Mouse (Mus musculus) bone marrow macrophage, adult 2 months (primary cell): ENCODE data around the gene Clrn3. TPM values are rescaled to one million over a fixed set of nuclear protein-coding genes. Genes with fewer than 3 reads are reported as not detected.

Experiments
- H3K27ac ChIP-seq: 2 replicates; pipeline ENCODE4 v1.5.1; 2012; ENCODE audit warnings: low read depth, low read length; ENCODE audit not compliant: insufficient read depth
- H3K4me1 ChIP-seq: 2 replicates; pipeline ENCODE4 v1.6.1; 2012; ENCODE audit warnings: low read length; ENCODE audit not compliant: control insufficient read depth, insufficient read depth
- H3K4me3 ChIP-seq: 2 replicates; pipeline ENCODE4 v1.5.1; 2012; ENCODE audit warnings: mild to moderate bottlenecking, low read length, moderate library complexity; ENCODE audit not compliant: insufficient read depth
- CTCF ChIP-seq: IDR thresholded peaks from 2 replicates; pipeline ENCODE4 v1.5.1; 2012; ENCODE audit warnings: low read depth, mild to moderate bottlenecking, low read length, moderate library complexity
- POLR2A ChIP-seq: IDR thresholded peaks from 2 replicates; pipeline ENCODE4 v1.6.1; 2012; ENCODE audit warnings: mild to moderate bottlenecking, low read depth, low read length, borderline replicate concordance
- polyA plus RNA-seq: library from polyadenylated mRNA; stranded (reverse); fragments of >200 nt; gene quantifications from 2 replicates; pipeline ENCODE4 v1.2.4, GENCODE M21; 2012; ENCODE audit not compliant: missing spikeins, insufficient read depth, insufficient read length

Clrn3 gene
- polyA plus RNA-seq, 1 experiment: not detected

DNA sequence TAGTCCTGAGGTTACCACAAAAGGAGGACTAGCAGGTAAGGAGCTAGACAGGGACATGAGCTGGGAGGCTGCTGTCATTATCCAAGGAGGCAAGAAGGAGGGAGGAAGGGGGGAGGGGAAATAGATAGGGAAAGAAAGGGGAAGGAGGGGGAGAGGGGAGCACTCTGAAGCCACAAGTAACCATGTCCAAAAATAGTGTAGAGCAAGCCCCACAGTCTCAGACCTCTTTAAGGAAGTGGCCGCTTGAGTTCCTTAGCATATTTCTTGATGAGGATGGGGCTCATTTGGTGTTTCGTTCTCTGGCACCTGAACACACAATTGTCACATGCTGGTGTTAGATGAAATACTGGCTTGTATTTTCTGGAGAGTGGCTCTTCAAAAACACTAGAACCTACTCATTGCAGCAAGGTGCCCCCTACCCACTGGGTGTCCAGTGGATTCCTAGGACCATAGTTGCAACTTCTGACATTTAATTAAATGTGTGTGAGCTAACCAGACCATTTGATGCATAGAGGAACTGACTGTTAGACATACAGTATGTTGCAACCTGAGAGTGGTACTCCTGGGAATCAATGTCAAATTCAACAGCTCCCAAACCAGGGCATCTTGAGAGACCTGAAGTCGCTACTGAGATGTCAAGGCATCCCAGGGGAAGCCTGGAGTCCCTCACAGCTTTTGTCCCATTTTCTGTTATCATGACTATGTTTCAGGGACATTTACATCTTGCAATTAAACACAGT lies 28.4 kb upstream of the Clrn3 start:
- H3K4me3 ChIP-seq: no peak overlapping the region
- no peak overlapping the region; the same call in 1 of the 2 replicates for H3K27ac ChIP-seq
- H3K4me1 ChIP-seq: peaks cover 23% of the 10 kb centered on the region
- TF ChIP-seq CTCF: no peak
- TF ChIP-seq POLR2A: no peak

DNA sequence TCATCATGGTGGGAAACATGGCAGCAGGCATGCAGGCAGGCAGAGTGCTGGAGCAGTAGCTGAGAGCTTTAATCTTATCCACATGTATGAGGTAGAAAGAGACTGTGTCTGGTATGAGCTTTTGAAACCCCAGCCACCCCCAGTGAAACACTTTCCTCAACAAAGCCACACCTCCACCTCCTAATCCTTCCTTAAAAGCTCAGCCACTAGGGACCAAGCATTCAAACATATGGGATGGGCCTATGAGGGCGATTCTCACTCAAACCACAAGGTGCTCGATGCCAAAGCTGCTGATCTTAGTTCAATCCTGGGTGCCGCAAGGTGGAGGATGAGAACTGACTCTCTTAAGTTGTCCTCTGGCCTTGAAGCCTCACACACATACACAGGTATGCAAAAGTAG lies 25.1 kb upstream of the Clrn3 start:
- Histone ChIP-seq H3K27ac (no peak overlapping the region), H3K4me3 (no peak overlapping the region), H3K4me1 (peaks cover 23% of the 10 kb centered on the region)
- no peak for TF ChIP-seq POLR2A
- TF ChIP-seq CTCF: no peak

DNA sequence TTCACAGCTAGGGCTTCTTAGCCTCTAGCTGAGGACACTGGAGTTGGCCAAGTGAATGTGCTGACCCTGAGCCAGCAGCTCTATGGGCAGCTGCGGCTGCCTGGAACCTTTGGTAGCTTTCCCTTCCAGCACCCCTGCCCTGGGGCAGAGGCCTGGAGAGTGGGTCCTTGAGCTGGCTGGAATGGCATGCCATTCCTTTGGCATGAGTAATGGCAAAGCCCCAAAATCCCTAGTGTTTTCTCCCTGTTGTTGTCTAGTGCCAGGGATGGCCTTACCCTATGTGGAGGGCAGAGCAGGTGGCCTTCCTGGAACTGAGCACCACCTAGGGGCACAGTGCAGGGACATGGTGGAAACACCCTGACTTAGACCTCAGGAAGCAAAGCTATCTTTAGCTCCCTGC lies 23.1 kb upstream of the Clrn3 start:
- Histone ChIP-seq H3K27ac (no peak overlapping the region), H3K4me1 (peaks cover 6% of the 10 kb centered on the region), H3K4me3 (no peak overlapping the region)
- TF ChIP-seq CTCF (no peak), POLR2A (no peak)

DNA sequence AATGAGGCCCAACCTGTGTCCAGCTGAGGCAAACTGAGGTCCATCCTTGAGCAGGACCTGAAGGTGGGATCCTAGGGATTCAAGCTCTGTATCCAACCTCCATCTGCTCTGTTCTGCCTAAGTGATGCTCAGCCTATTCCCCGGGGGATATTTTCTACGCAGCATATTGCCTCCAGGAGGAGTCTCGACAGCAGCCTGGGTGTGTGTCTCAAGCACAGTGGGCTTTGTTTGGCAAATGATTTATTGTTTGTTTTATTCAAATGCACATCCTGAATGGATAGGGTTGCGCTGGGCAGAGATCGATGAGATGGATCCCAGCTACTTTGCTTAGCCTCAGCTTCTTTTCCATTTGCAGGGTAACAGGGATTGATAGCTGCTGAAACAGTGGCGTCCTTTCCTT lies 20.0 kb upstream of the Clrn3 start:
- no peaks in the 10 kb centered on the region for H3K4me1 ChIP-seq
- no peak overlapping the region for H3K4me3 ChIP-seq
- TF ChIP-seq POLR2A (no peak), CTCF (no peak)
- H3K27ac ChIP-seq: no peak overlapping the region

DNA sequence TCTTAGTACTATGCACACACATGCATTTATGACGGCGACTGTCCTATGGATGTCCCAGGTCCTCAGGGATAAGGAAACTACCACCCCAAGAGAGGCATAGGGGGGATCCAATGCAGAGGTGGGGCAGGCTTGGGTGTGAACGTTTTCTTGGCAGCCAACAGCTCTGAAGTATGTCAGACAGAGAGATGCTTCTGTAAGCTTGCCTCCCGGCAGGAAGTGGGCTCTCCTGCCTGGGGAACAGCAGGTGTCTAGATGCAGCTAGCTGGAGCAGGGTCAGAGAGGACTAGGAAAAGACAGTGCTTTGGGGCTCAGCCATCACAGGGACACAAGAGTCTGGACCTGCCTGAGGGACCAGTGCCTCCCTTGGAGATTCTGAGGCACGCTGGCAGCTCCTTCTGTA lies 18.1 kb upstream of the Clrn3 start:
- Histone ChIP-seq H3K4me3 (no peak overlapping the region), H3K27ac (no peak overlapping the region), H3K4me1 (no peaks in the 10 kb centered on the region)
- TF ChIP-seq POLR2A: no peak

DNA sequence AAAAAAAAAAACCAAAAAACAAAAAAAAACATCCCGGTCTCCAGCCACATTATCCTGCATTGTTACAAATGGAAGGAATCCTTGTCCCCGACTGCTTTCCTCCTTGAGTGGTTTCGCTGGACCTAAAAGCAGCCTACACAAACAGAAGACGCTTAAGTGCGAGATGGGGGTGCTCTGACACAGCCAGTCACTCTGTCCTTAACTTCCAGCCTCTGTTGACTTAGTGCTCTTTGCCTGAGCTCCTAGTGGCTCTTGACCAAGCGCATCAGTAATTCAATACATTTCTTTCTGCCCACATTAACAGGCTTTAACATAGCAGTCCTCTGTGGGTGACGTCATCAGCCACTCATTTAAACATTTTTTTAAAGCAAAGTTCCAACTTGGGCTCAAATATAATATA lies 17.5 kb upstream of the Clrn3 start:
- Histone ChIP-seq H3K4me3 (no peak overlapping the region), H3K27ac (no peak overlapping the region), H3K4me1 (no peaks in the 10 kb centered on the region)
- no peak for TF ChIP-seq POLR2A
- no peak for TF ChIP-seq CTCF

DNA sequence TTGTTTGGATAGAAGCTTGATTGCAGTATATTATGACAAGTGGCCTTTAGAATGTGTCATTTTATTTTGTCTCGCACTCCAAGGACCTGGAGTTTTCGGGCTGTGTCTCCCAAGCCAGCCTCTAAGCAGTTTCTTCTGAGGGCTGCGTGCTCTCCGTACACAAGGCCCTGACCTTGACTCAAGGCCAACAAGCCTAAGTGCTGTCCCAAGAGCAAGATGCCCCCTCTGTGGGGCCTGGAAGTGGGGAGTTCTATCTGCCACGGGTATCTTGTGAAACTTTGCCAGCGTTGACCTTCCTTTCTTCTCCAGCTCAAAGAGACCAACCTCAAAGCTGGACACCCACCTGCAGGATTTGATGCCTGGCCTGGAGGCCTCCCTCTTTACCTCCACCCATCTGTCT lies 15.9 kb upstream of the Clrn3 start:
- no peak overlapping the region for H3K4me3 ChIP-seq

DNA sequence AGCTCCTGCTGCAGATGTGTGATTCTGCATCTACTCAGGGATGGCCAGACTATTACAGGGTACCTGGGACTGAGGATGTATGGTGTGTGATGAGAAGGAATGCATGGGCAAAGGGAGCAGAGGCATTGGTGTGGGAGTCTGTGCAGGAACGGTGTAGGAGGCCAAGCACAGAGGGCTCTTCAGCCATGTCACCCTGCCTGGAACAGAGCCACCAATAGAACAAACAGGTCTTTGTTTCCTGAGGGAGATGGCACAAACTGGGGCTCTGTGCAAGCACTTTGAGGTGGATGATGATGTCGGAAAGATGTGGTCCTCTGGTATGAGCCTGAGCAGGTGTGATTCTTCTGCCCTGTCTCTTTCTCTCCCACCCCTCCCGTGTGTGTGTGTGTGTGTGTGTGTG lies 14.6 kb upstream of the Clrn3 start:
- Histone ChIP-seq H3K4me3 (no peak overlapping the region), H3K4me1 (0 out of 2 replicates have a peak, but pooled peaks cover 3% of the 10 kb centered on the region), H3K27ac (no peak overlapping the region)
- TF ChIP-seq CTCF: no peak
- no peak for TF ChIP-seq POLR2A

More for the DNA sequence above, 15.9 kb upstream of the Clrn3 start:
- no peak for TF ChIP-seq CTCF
- TF ChIP-seq POLR2A: no peak
- Histone ChIP-seq H3K27ac (no peak overlapping the region), H3K4me1 (no peaks in the 10 kb centered on the region)

DNA sequence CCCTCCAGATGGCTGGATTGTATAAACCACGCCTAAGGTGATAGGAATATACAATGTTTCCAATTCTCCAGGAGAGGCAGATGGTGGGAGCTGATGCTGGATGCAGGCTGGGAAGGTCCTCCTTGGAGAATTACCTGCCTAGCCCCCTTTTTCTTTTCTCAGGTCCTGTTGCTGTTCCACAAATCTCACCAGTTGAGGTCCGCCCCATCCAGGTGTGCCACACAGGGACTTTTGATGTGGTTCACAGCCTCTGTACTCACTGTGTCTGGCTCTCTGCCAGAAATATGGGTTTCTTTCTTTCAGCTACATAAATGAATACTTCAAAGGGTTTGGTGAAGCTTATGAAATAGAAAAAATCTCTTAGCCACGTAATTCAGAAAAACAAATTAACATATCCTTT lies 13.8 kb upstream of the Clrn3 start:
- Histone ChIP-seq H3K4me1 (0 out of 2 replicates have a peak, but pooled peaks cover 3% of the 10 kb centered on the region), H3K27ac (no peak overlapping the region), H3K4me3 (no peak overlapping the region)
- TF ChIP-seq POLR2A (no peak), CTCF (no peak)

DNA sequence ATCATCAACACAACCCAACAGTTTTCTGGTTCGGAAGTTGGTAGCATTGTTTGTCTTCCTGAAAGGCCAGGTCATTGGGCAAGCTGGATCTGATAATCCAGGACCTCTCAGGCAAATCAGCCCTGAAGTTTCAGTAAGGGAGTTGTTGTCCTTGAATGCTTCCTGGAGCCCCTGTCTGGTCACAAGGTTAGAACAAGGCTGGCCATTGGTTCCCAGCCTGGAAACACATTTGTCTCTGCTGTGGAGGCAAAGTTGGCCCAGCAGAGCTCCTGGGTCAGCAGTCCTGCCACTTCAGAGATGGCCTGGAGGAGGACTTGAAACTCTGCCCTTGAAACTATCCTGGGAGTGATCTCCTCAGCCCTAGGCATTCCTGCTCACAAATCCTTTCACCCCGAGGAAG lies 11.0 kb upstream of the Clrn3 start:
- TF ChIP-seq CTCF (no peak), POLR2A (no peak)
- no peak overlapping the region for H3K4me3 ChIP-seq
- no peak overlapping the region for H3K27ac ChIP-seq
- H3K4me1 ChIP-seq: 0 out of 2 replicates have a peak, but pooled peaks cover 3% of the 10 kb centered on the region
